Mouse (Mus musculus): ENCODE data around the gene Hamp. TPM values are rescaled to one million over a fixed set of nuclear protein-coding genes. Genes with fewer than 3 reads are reported as not detected.

Gene Hamp
- polyA plus RNA-seq, 1 experiment, result not detected

GRCm38 (mm10) chr7:30909773-30910172 lies 34.1 kb downstream of the Hamp start:
- Histone ChIP-seq H3K79me2 (ENCODE audit: control insufficient read depth, insufficient read depth) (no peaks in the 10 kb centered on the region), H3K4me3 (ENCODE audit: insufficient read depth, poor library complexity, severe bottlenecking) (no peak overlapping the region), H3K79me3 (ENCODE audit: low read depth) (no peaks in the 10 kb centered on the region), H3ac (ENCODE audit: control insufficient read depth, insufficient read length, low read depth) (no peak overlapping the region), H3K27me3 (ENCODE audit: control insufficient read depth, insufficient read depth, insufficient read length) (peaks cover 38% of the 10 kb centered on the region), H3K36me3 (ENCODE audit: control insufficient read depth, insufficient read depth) (no peaks in the 10 kb centered on the region)
- TF ChIP-seq FOSL1 (IDR thresholded peaks at IDR 0.05; ENCODE audit: insufficient read depth, low read length, poor library complexity, severe bottlenecking), result no peak
- no peak for TF ChIP-seq MYOD1 (IDR thresholded peaks at IDR 0.05; ENCODE audit: control insufficient read depth, insufficient read length, low read depth)
- no peak for TF ChIP-seq CTCF (IDR thresholded peaks at IDR 0.05; ENCODE audit: control insufficient read depth, insufficient read depth, insufficient read length)
- TF ChIP-seq MAX (IDR thresholded peaks at IDR 0.05), result no peak
- no peak for TF ChIP-seq USF1 (IDR thresholded peaks at IDR 0.05; ENCODE audit: low read depth)
- TF ChIP-seq CEBPB (IDR thresholded peaks at IDR 0.05; ENCODE audit: low read depth), result no peak
- no peak for TF ChIP-seq MYOG (IDR thresholded peaks at IDR 0.05; ENCODE audit: control insufficient read depth, extremely low read depth, insufficient read length)

GRCm38 (mm10) chr7:30908992-30909431 lies 34.8 kb downstream of the Hamp start:
- H3ac ChIP-seq (ENCODE audit: control insufficient read depth, insufficient read length, low read depth), result no peak overlapping the region
- H3K79me3 ChIP-seq (ENCODE audit: low read depth), result no peaks in the 10 kb centered on the region
- TF ChIP-seq MAX (IDR thresholded peaks at IDR 0.05) (no peak), CTCF (IDR thresholded peaks at IDR 0.05; ENCODE audit: control insufficient read depth, insufficient read depth, insufficient read length) (no peak), CEBPB (IDR thresholded peaks at IDR 0.05; ENCODE audit: low read depth) (no peak), FOSL1 (IDR thresholded peaks at IDR 0.05; ENCODE audit: insufficient read depth, low read length, poor library complexity, severe bottlenecking) (no peak), MYOG (IDR thresholded peaks at IDR 0.05; ENCODE audit: control insufficient read depth, extremely low read depth, insufficient read length) (no peak), MYOD1 (IDR thresholded peaks at IDR 0.05; ENCODE audit: control insufficient read depth, insufficient read length, low read depth) (no peak), USF1 (IDR thresholded peaks at IDR 0.05; ENCODE audit: low read depth) (no peak)
- peaks cover 35% of the 10 kb centered on the region for H3K27me3 ChIP-seq (ENCODE audit: control insufficient read depth, insufficient read depth, insufficient read length)
- no peak overlapping the region for H3K4me3 ChIP-seq (ENCODE audit: insufficient read depth, poor library complexity, severe bottlenecking)
- no peaks in the 10 kb centered on the region for H3K36me3 ChIP-seq (ENCODE audit: control insufficient read depth, insufficient read depth)
- H3K79me2 ChIP-seq (ENCODE audit: control insufficient read depth, insufficient read depth), result no peaks in the 10 kb centered on the region

- H3K27me3 ChIP-seq (ENCODE audit: control insufficient read depth, insufficient read depth, insufficient read length), result peaks cover 32% of the 10 kb centered on the region
- TF ChIP-seq FOSL1 (IDR thresholded peaks at IDR 0.05; ENCODE audit: insufficient read depth, low read length, poor library complexity, severe bottlenecking) (no peak), USF1 (IDR thresholded peaks at IDR 0.05; ENCODE audit: low read depth) (no peak), MYOG (IDR thresholded peaks at IDR 0.05; ENCODE audit: control insufficient read depth, extremely low read depth, insufficient read length) (no peak), MYOD1 (IDR thresholded peaks at IDR 0.05; ENCODE audit: control insufficient read depth, insufficient read length, low read depth) (no peak), CEBPB (IDR thresholded peaks at IDR 0.05; ENCODE audit: low read depth) (no peak)
- no peak overlapping the region for H3ac ChIP-seq (ENCODE audit: control insufficient read depth, insufficient read length, low read depth)
- H3K79me3 ChIP-seq (ENCODE audit: low read depth), result no peaks in the 10 kb centered on the region
- no peaks in the 10 kb centered on the region for H3K36me3 ChIP-seq (ENCODE audit: control insufficient read depth, insufficient read depth)
- no peak overlapping the region for H3K4me3 ChIP-seq (ENCODE audit: insufficient read depth, poor library complexity, severe bottlenecking)
- H3K79me2 ChIP-seq (ENCODE audit: control insufficient read depth, insufficient read depth), result no peaks in the 10 kb centered on the region
Observed at GRCm38 (mm10) chr7:30908277-30908991, 35.4 kb downstream of the Hamp start.

GRCm38 (mm10) chr7:30904042-30904441 lies 39.8 kb downstream of the Hamp start:
- no peaks in the 10 kb centered on the region for H3K36me3 ChIP-seq (ENCODE audit: control insufficient read depth, insufficient read depth)

GRCm38 (mm10) chr7:30895217-30895616 lies 48.6 kb downstream of the Hamp start:
- Histone ChIP-seq H3ac (ENCODE audit: control insufficient read depth, insufficient read length, low read depth) (no peak overlapping the region), H3K79me2 (ENCODE audit: control insufficient read depth, insufficient read depth) (no peaks in the 10 kb centered on the region), H3K27me3 (ENCODE audit: control insufficient read depth, insufficient read depth, insufficient read length) (peaks cover 7% of the 10 kb centered on the region), H3K36me3 (ENCODE audit: control insufficient read depth, insufficient read depth) (no peaks in the 10 kb centered on the region), H3K4me3 (ENCODE audit: insufficient read depth, poor library complexity, severe bottlenecking) (no peak overlapping the region), H3K79me3 (ENCODE audit: low read depth) (no peaks in the 10 kb centered on the region)
- no peak for TF ChIP-seq CEBPB (IDR thresholded peaks at IDR 0.05; ENCODE audit: low read depth)
- no peak for TF ChIP-seq USF1 (IDR thresholded peaks at IDR 0.05; ENCODE audit: low read depth)
- no peak for TF ChIP-seq MYOD1 (IDR thresholded peaks at IDR 0.05; ENCODE audit: control insufficient read depth, insufficient read length, low read depth)
- TF ChIP-seq CTCF (IDR thresholded peaks at IDR 0.05; ENCODE audit: control insufficient read depth, insufficient read depth, insufficient read length), result no peak
- TF ChIP-seq FOSL1 (IDR thresholded peaks at IDR 0.05; ENCODE audit: insufficient read depth, low read length, poor library complexity, severe bottlenecking), result no peak
- no peak for TF ChIP-seq MYOG (IDR thresholded peaks at IDR 0.05; ENCODE audit: control insufficient read depth, extremely low read depth, insufficient read length)
- TF ChIP-seq MAX (IDR thresholded peaks at IDR 0.05), result no peak

More at GRCm38 (mm10) chr7:30904042-30904441, 39.8 kb downstream of the Hamp start:
- no peak for TF ChIP-seq MAX (IDR thresholded peaks at IDR 0.05)
- no peak for TF ChIP-seq MYOD1 (IDR thresholded peaks at IDR 0.05; ENCODE audit: control insufficient read depth, insufficient read length, low read depth)
- TF ChIP-seq CTCF (IDR thresholded peaks at IDR 0.05; ENCODE audit: control insufficient read depth, insufficient read depth, insufficient read length), result no peak
- TF ChIP-seq FOSL1 (IDR thresholded peaks at IDR 0.05; ENCODE audit: insufficient read depth, low read length, poor library complexity, severe bottlenecking), result no peak
- no peak for TF ChIP-seq USF1 (IDR thresholded peaks at IDR 0.05; ENCODE audit: low read depth)
- no peak for TF ChIP-seq CEBPB (IDR thresholded peaks at IDR 0.05; ENCODE audit: low read depth)
- TF ChIP-seq MYOG (IDR thresholded peaks at IDR 0.05; ENCODE audit: control insufficient read depth, extremely low read depth, insufficient read length), result no peak
- Histone ChIP-seq H3K79me2 (ENCODE audit: control insufficient read depth, insufficient read depth) (no peaks in the 10 kb centered on the region), H3K79me3 (ENCODE audit: low read depth) (no peaks in the 10 kb centered on the region), H3ac (ENCODE audit: control insufficient read depth, insufficient read length, low read depth) (no peak overlapping the region), H3K27me3 (ENCODE audit: control insufficient read depth, insufficient read depth, insufficient read length) (peaks cover 26% of the 10 kb centered on the region), H3K4me3 (ENCODE audit: insufficient read depth, poor library complexity, severe bottlenecking) (no peak overlapping the region)

All from C2C12 (cell line).